Mouse (Mus musculus): ENCODE data around the gene Gja4. TPM values are rescaled to one million over a fixed set of nuclear protein-coding genes. Genes with fewer than 3 reads are reported as not detected.

Gene Gja4
- polyA plus RNA-seq, 1 experiment, result 13.4 TPM

- H3K27me3 ChIP-seq (ENCODE audit: control insufficient read depth, insufficient read depth, low read length), result no peaks in the 10 kb centered on the region
- H3K4me3 ChIP-seq (ENCODE audit: control insufficient read depth, insufficient read depth, low read length), result no peak overlapping the region
- TF ChIP-seq CTCF (IDR thresholded peaks at IDR 0.05; ENCODE audit: borderline replicate concordance, control insufficient read depth, extremely low read depth, insufficient read depth, low read length, poor library complexity), result no peak
- no peak for TF ChIP-seq POLR2A (IDR thresholded peaks at IDR 0.05; ENCODE audit: control insufficient read depth, extremely low read depth, insufficient read depth, low read length, poor library complexity)
- H3K4me1 ChIP-seq (replicated peaks; ENCODE audit: control insufficient read depth, insufficient read depth, low read length), result peaks cover 6% of the 10 kb centered on the region; the same call in 1 of the 2 replicates
- no peak overlapping the region for H3K27ac ChIP-seq (ENCODE audit: control insufficient read depth, insufficient read depth, low read length)
- WGBS, result 89% methylated on average over 8 of the region's 8 CpGs
- H3K36me3 ChIP-seq (ENCODE audit: control insufficient read depth, insufficient read depth, low read length), result no peaks in the 10 kb centered on the region
- DNase-seq, result no peak
Measured at GRCm38 (mm10) chr4:127315753-127316152, 1.9 kb upstream of the Gja4 start.

GRCm38 (mm10) chr4:127314585-127314984, 746 bp upstream of the Gja4 start:
- no peak for DNase-seq
- Histone ChIP-seq H3K27ac (ENCODE audit: control insufficient read depth, insufficient read depth, low read length) (no peak overlapping the region), H3K4me3 (ENCODE audit: control insufficient read depth, insufficient read depth, low read length) (no peak overlapping the region), H3K27me3 (ENCODE audit: control insufficient read depth, insufficient read depth, low read length) (no peaks in the 10 kb centered on the region), H3K4me1 (replicated peaks; ENCODE audit: control insufficient read depth, insufficient read depth, low read length) (peaks cover 6% of the 10 kb centered on the region; the same call in 1 of the 2 replicates), H3K36me3 (ENCODE audit: control insufficient read depth, insufficient read depth, low read length) (no peaks in the 10 kb centered on the region)
- 83% methylated on average over 9 of the region's 9 CpGs for WGBS
- TF ChIP-seq CTCF (IDR thresholded peaks at IDR 0.05; ENCODE audit: borderline replicate concordance, control insufficient read depth, extremely low read depth, insufficient read depth, low read length, poor library complexity), result no peak
- TF ChIP-seq POLR2A (IDR thresholded peaks at IDR 0.05; ENCODE audit: control insufficient read depth, extremely low read depth, insufficient read depth, low read length, poor library complexity), result no peak

- 79% methylated on average over 24 of the region's 24 CpGs for WGBS
- H3K27ac ChIP-seq (ENCODE audit: control insufficient read depth, insufficient read depth, low read length), result no peak overlapping the region
- H3K4me3 ChIP-seq (ENCODE audit: control insufficient read depth, insufficient read depth, low read length), result no peak overlapping the region
- H3K36me3 ChIP-seq (ENCODE audit: control insufficient read depth, insufficient read depth, low read length), result no peaks in the 10 kb centered on the region
- H3K4me1 ChIP-seq (replicated peaks; ENCODE audit: control insufficient read depth, insufficient read depth, low read length), result peaks cover 6% of the 10 kb centered on the region; the same call in 1 of the 2 replicates
- no peak for DNase-seq
- no peaks in the 10 kb centered on the region for H3K27me3 ChIP-seq (ENCODE audit: control insufficient read depth, insufficient read depth, low read length)
- no peak for TF ChIP-seq CTCF (IDR thresholded peaks at IDR 0.05; ENCODE audit: borderline replicate concordance, control insufficient read depth, extremely low read depth, insufficient read depth, low read length, poor library complexity)
- no peak for TF ChIP-seq POLR2A (IDR thresholded peaks at IDR 0.05; ENCODE audit: control insufficient read depth, extremely low read depth, insufficient read depth, low read length, poor library complexity)
Measured at GRCm38 (mm10) chr4:127312349-127312748, 1.5 kb downstream of the Gja4 start.

GRCm38 (mm10) chr4:127311561-127311960, 2.3 kb downstream of the Gja4 start:
- no peaks in the 10 kb centered on the region for H3K27me3 ChIP-seq (ENCODE audit: control insufficient read depth, insufficient read depth, low read length)
- no peak overlapping the region for H3K4me3 ChIP-seq (ENCODE audit: control insufficient read depth, insufficient read depth, low read length)
- no peaks in the 10 kb centered on the region for H3K36me3 ChIP-seq (ENCODE audit: control insufficient read depth, insufficient read depth, low read length)
- TF ChIP-seq POLR2A (IDR thresholded peaks at IDR 0.05; ENCODE audit: control insufficient read depth, extremely low read depth, insufficient read depth, low read length, poor library complexity) (no peak), CTCF (IDR thresholded peaks at IDR 0.05; ENCODE audit: borderline replicate concordance, control insufficient read depth, extremely low read depth, insufficient read depth, low read length, poor library complexity) (no peak)
- H3K27ac ChIP-seq (ENCODE audit: control insufficient read depth, insufficient read depth, low read length), result no peak overlapping the region
- peaks cover 6% of the 10 kb centered on the region; the same call in 1 of the 2 replicates for H3K4me1 ChIP-seq (replicated peaks; ENCODE audit: control insufficient read depth, insufficient read depth, low read length)
- no peak for DNase-seq
- 81% methylated on average over 9 of the region's 9 CpGs for WGBS

- WGBS, result 59% methylated on average over 2 of the region's 2 CpGs
- DNase-seq, result no peak
- Histone ChIP-seq H3K4me1 (replicated peaks; ENCODE audit: control insufficient read depth, insufficient read depth, low read length) (no peaks in the 10 kb centered on the region), H3K36me3 (ENCODE audit: control insufficient read depth, insufficient read depth, low read length) (no peaks in the 10 kb centered on the region), H3K27ac (ENCODE audit: control insufficient read depth, insufficient read depth, low read length) (no peak overlapping the region), H3K27me3 (ENCODE audit: control insufficient read depth, insufficient read depth, low read length) (no peaks in the 10 kb centered on the region), H3K4me3 (ENCODE audit: control insufficient read depth, insufficient read depth, low read length) (no peak overlapping the region)
- no peak for TF ChIP-seq CTCF (IDR thresholded peaks at IDR 0.05; ENCODE audit: borderline replicate concordance, control insufficient read depth, extremely low read depth, insufficient read depth, low read length, poor library complexity)
- TF ChIP-seq POLR2A (IDR thresholded peaks at IDR 0.05; ENCODE audit: control insufficient read depth, extremely low read depth, insufficient read depth, low read length, poor library complexity), result no peak
Measured at GRCm38 (mm10) chr4:127306915-127307314, 6.9 kb downstream of the Gja4 start.

GRCm38 (mm10) chr4:127303796-127304195, 10.0 kb downstream of the Gja4 start:
- Histone ChIP-seq H3K4me3 (ENCODE audit: control insufficient read depth, insufficient read depth, low read length) (no peak overlapping the region), H3K27me3 (ENCODE audit: control insufficient read depth, insufficient read depth, low read length) (no peaks in the 10 kb centered on the region), H3K27ac (ENCODE audit: control insufficient read depth, insufficient read depth, low read length) (no peak overlapping the region), H3K4me1 (replicated peaks; ENCODE audit: control insufficient read depth, insufficient read depth, low read length) (no peaks in the 10 kb centered on the region), H3K36me3 (ENCODE audit: control insufficient read depth, insufficient read depth, low read length) (no peaks in the 10 kb centered on the region)
- no peak for TF ChIP-seq CTCF (IDR thresholded peaks at IDR 0.05; ENCODE audit: borderline replicate concordance, control insufficient read depth, extremely low read depth, insufficient read depth, low read length, poor library complexity)
- no peak for TF ChIP-seq POLR2A (IDR thresholded peaks at IDR 0.05; ENCODE audit: control insufficient read depth, extremely low read depth, insufficient read depth, low read length, poor library complexity)
- WGBS, result 59% methylated on average over 3 of the region's 3 CpGs
- DNase-seq, result no peak

- Histone ChIP-seq H3K27ac (ENCODE audit: control insufficient read depth, insufficient read depth, low read length) (no peak overlapping the region), H3K4me3 (ENCODE audit: control insufficient read depth, insufficient read depth, low read length) (no peak overlapping the region), H3K27me3 (ENCODE audit: control insufficient read depth, insufficient read depth, low read length) (no peaks in the 10 kb centered on the region), H3K4me1 (replicated peaks; ENCODE audit: control insufficient read depth, insufficient read depth, low read length) (no peaks in the 10 kb centered on the region), H3K36me3 (ENCODE audit: control insufficient read depth, insufficient read depth, low read length) (no peaks in the 10 kb centered on the region)
- no peak for DNase-seq
- WGBS, result 78% methylated on average over 5 of the region's 5 CpGs
- TF ChIP-seq POLR2A (IDR thresholded peaks at IDR 0.05; ENCODE audit: control insufficient read depth, extremely low read depth, insufficient read depth, low read length, poor library complexity) (no peak), CTCF (IDR thresholded peaks at IDR 0.05; ENCODE audit: borderline replicate concordance, control insufficient read depth, extremely low read depth, insufficient read depth, low read length, poor library complexity) (no peak)
Measured at GRCm38 (mm10) chr4:127300503-127300902, 13.3 kb downstream of the Gja4 start.

All from thymus, adult 2 months (tissue).